Mouse (Mus musculus): ENCODE data around the gene Nudt8. TPM values are rescaled to one million over a fixed set of nuclear protein-coding genes. Genes with fewer than 3 reads are reported as not detected.
"Not testable (repeated sequence)": the region's sequence is repeated elsewhere in the genome, so short reads cannot be mapped to it uniquely, and the experiment has no call there.

Gene Nudt8
- total RNA-seq, 2 experiments from 2014 or later, result 8.5 to 10.3 TPM

DNA sequence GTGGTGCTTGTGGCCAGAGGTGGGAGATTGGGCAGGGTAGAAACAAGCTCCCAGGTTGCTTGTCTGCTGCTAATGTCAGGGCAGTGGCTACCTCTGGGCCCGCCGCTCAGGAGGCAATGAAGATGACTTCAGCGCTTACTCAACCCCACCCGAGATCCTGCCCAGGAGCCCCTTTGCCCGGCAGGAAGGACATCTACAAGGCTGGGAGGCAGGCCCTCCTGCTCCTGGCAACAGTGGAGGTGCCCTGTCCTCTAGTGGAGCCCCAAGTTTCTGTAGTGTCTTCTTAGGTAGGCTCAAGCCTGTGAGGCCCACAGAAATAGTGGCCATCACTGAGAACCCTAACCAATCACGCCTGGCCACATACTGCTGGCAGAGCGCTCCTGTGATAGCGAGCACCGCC, 4.7 kb downstream of the Nudt8 start:
- DNase-seq (ENCODE audit: low spot score in 2 of 2), result no peak
- intact Hi-C loops (cut with DNase I), result no loop called here

DNA sequence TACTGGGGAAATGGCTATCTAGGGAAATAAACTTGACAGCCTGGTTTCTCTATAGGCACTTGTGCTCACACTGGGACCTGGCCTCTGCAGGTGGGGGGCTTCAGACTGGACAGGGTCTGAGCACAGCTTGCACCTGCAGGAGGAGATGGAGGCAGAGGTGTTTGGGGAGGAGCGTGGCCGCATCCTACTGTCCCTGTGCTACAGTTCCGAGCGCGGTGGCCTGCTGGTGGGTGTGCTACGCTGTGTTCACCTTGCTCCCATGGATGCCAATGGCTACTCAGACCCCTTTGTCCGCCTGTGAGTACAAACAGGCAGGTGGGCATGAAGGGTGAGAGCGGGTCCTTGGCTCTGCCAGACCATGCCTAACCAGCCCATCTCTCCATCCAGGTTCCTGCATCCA, 5.6 kb downstream of the Nudt8 start:
- intact Hi-C loops (cut with DNase I), result no loop called here
- no peak for DNase-seq (ENCODE audit: low spot score in 2 of 2)

DNA sequence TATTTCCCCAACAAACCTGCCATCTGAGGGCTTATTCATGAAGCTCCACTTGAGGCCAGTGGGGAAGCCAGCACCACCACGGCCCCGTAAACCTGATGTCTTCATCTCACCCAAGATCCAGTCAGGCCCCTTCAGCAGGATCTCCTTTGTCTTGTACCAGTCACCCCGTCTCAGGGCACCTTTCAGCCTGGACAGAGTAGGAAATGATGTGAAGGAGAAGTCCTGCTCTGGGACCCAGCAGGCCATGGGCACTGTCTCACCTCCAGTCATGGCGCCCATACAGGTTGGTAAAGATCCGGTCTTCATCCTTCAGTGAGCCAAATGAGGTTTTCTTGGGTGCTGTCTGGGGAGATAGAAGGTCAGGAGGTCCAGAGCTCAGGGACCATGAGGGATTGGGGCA, 10.7 kb downstream of the Nudt8 start:
- DNase-seq (ENCODE audit: low spot score in 2 of 2), result no peak
- intact Hi-C loops (cut with DNase I), result no loop called here

DNA sequence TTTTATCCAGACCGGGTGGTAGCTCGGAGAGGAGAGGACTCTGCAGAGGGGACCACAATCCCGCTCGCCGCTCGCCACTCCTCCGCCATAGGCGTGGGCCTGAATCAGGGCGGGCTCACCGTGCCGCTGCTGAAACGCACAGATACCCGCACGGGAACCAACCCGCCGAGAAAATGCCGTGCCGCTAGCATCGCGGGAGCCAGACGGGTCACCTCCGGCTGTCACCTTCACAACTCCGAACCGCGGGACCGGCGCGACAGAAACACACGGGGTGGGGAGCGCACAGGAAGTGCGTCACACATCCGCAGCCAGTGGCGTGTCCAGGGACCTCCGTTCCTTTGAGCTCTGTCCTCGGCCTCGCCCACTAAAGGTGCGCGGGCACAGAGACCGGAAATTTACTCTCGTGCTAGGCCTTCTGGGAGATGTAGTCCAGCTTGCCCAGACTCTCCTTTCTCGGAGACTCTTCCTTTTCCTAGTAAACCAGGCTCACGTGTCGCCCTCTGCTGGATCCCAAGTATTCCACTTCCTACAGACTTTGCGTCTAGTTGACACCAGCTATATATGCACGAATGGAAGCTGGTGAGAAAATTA, 12.1 kb downstream of the Nudt8 start, which contains the start of gene Ndufv1:
TSS of gene Ndufv1 (minus strand) at position 375 of the 591 bp plus-strand sequence.
- intact Hi-C loops (cut with DNase I), result loop anchor here (1.0 kb wide), 1 partner anchor 66 kb away; no protein-coding TSS in a partner anchor

DNA sequence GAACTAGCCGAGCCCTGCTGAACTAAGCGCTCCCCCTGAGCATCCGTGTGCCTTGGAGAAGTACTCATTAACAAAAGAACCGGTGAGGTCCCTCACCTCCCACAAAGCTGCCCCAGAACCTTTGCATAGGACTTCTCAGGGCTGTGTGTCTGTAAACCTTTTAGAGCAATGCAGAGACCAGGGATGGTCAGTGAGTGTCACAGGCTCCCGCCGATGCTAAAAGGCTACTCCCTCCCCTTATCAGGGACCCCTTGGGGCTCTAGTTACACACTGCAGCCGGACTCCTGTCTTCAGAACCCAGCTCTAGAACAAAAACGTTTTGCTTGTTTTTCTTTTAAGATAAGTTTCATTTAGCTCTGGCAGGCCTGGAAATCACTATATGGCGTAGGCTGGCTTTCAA, 12.7 kb downstream of the Nudt8 start:
- intact Hi-C loops (cut with DNase I), result no loop called here
- DNase-seq (ENCODE audit: low spot score in 2 of 2), result no peak

More for the DNA sequence above, 12.1 kb downstream of the Nudt8 start, which contains the start of gene Ndufv1:
- DNase-seq (ENCODE audit: low spot score in 2 of 2), result peak; percentile 98 to 99

DNA sequence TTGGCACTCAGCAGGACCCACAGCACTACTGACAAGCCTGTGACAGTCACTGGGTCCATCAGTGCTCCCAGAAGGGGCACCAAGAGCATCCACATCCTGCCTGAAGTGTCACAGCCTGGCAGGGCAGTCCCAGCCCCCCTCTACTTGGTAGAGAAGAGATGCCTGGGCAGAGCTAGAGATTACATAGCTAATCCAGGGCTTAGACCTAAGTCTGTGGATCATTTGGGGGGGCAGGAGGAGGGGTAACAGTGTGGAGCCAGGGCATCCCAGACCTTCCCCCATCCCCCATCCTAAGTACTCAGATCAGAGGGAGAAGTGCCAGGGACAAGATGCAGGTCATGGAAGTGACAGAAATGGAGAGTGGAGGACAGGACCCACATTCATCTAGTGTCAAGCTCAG, 14.4 kb downstream of the Nudt8 start:
- no peak for DNase-seq (ENCODE audit: low spot score in 2 of 2)
- intact Hi-C loops (cut with DNase I), result loop anchor here (5.0 kb wide), 1 partner anchor 212 kb away; no protein-coding TSS in a partner anchor

DNA sequence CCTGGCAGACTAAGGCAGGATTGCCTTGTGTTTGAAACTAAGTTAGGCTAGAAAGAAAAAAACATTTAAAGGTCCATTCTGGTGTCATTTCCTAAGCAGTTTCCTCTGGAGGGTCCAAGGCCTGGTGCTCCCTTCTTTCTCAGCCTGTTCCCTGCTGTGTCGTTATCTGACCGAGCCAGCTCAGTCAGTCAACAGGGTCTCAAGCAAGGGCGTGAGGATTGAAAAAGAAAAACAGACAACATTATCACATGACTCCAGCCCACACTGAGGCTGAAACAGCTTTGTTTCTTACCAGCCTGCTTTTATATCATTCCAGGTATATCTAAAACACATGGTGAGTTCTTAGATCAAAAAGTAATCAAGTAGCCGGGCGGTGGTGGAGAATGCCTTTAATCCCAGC, 15.3 kb downstream of the Nudt8 start:
- intact Hi-C loops (cut with DNase I), result loop anchor here (5.0 kb wide), 1 partner anchor 212 kb away; no protein-coding TSS in a partner anchor
- DNase-seq (ENCODE audit: low spot score in 2 of 2), result no peak

DNA sequence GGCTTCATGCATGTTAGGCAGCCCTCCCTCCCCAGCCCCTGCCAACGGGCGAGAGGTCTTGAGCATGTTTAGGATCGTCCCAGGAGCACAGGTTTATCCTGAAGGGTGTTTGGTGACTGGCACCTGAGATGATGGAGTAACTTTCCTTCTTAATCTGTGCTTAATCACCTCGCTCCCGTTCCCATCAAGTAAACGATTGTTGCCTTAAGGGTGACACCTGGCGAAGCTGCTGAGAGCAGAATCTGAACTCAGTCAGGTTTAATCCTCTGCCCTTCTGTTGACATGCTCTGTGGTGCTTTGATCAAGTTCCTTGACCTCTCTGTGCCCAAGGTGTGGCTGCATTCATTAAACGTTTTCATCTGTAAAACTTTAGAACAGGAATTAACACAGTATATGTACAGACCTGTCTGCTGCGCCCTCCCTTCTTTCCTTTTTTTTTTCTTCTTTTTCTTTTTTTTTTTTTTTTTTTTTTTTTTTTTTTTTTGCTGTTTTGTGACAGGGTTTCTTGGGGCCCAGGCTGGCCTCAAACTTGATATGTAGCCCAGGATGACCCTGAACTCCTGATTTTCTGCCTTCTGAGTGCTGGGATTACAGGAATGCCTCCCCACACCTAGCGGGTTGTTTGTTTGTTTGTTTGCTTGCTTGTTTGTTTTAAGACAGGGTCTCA, 17.7 kb downstream of the Nudt8 start:
- intact Hi-C loops (cut with DNase I), result loop anchor here (5.0 kb wide), 1 partner anchor 209 kb away; no protein-coding TSS in a partner anchor

DNA sequence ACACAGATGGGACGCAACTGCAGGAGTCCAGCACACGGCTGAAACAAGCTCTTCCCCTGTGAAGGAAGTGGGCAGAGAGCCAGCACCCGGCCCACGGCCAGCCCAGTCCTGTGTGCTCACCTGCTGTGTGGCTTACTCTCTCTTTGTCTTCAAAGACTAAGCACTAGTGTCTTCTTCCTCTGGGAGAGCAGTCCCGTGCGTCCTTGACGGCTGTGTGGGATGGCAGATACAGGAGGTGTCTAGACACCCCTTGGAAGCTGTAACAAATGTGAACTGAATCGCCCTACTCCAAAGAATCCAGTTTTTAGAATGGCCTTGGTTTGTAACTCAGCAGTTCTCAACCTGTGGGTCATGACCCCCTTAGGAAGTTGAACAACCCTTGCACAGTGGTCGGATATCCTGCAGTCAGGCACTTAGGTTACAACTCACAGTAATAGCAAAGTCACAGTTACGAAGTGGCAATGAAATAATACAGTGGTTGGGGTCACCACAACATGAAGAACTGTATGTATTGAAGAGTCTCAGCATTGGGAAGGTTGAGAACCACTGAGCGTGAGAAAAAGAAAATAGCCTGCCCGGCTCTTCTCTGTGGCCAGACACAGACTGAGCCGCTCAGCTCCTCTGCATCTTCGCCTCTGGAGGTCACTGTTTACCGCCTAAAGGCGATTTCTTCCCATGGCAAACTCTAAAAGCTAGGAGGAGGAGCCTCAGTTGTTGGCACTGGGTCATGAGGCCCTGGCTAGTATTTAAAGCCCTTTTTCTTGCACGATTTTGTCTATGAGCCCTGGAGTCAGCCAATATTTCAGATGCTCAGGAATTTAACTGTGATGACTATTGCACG, 18.6 kb downstream of the Nudt8 start:
- intact Hi-C loops (cut with DNase I), result loop anchor here (1.0 to 5.0 kb wide), 2 partner anchors 28 to 208 kb away; no protein-coding TSS in a partner anchor
- DNase-seq (ENCODE audit: low spot score in 2 of 2), result peak; percentile 83 to 87

More for the DNA sequence above, 17.7 kb downstream of the Nudt8 start:
- DNase-seq (ENCODE audit: low spot score in 2 of 2), result no peak

DNA sequence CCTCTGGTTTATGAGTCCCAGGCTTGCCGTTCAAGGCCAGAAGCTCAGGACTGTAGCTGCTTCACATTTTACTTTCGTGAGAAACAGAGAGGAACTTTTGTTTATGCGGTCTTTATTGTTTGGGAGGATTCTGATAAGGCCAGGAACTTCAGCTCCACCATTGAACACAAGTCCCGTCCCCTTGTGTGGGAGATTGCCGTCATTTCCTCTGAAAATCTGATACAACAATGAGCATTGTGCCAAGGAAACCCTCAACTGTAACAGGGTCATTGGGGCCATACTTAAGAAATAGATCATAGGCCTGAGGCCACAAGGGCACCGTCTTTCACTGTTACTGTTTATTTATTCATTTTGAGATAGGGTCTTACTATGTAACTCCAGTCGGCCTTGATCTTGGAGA, 22.8 kb downstream of the Nudt8 start:
- no peak for DNase-seq (ENCODE audit: low spot score in 2 of 2)
- intact Hi-C loops (cut with DNase I), result no loop called here

DNA sequence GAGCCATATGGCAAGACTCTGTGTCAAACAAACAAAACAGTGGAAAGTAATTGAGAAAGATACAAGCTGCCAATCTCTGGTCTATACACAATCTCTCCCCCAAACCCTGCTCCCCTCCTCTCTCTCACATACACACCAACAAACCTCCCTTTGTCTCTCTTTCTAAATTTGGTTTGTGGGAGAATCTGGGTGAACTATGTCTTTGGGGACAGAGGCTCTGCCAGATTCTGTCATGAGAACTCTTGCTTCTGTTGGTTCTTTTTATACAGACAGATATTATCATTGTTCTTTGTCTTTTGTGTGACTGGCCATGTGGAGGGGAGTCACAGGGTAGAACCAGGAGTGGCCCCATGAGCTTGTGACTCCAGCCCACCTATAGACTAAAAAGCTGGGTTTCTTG, 27.2 kb downstream of the Nudt8 start:
- intact Hi-C loops (cut with DNase I), result no loop called here
- DNase-seq (ENCODE audit: low spot score in 2 of 2), result no peak

DNA sequence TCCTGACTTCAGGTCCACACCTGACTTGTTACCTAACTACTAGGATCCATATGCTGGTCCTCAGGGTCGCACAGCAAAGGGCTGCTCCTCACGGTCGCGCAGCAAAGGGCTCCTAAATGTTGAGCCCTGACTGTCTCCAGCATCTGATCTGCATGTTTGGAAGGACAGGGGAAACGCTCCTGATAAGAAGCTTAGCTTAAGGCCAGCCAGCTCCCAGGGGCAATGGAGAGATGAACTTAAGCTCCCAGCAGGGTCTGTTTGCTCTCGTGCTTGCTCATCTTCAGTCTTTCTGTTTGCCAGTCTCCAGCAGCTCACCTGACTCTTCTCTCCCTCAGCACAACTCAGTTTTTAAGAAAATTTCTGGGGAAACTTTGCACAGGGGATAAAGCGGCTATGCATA, 32.3 kb downstream of the Nudt8 start:
- intact Hi-C loops (cut with DNase I), result no loop called here
- no peak for DNase-seq (ENCODE audit: low spot score in 2 of 2)

DNA sequence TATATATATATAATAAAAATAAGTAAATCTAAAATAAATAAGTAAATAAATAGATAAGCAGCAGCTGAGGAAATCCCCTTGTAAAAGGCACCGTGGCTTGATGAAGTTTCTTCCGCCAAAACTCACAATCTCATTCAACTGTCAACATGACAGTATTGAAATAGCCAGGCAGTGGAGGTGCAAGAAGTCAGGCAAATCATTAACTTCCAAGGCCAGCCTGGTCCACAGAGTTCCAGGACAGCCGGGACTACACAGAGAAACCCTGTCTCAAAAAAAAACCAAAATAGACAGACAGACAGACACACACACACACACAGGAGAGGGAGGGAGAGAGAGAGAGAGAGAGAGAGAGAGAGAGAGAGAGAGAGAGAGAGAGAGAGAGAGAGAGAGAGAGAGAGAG, 32.9 kb downstream of the Nudt8 start:
- intact Hi-C loops (cut with DNase I), result no loop called here
- no peak for DNase-seq (ENCODE audit: low spot score in 2 of 2)

DNA sequence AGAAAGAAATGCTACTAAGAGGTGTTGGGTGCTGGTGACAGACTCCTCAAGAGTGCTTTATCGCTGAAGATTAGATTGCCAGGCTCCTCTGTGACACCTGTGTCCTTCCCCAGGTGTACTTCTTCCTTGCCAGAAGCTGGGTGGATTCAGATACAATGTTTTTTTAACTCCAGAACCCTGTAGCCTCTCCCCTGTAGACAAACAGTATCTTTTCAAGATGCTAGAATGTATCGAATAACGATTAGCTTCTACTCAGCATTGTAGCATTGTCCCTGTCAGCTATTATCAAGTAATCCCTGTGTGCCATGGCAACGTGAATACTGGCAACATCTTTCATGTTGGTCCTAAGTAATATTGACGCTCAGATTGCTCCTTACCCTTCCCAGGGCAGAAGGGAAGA, 33.4 kb downstream of the Nudt8 start:
- intact Hi-C loops (cut with DNase I), result no loop called here
- DNase-seq (ENCODE audit: low spot score in 2 of 2), result no peak

DNA sequence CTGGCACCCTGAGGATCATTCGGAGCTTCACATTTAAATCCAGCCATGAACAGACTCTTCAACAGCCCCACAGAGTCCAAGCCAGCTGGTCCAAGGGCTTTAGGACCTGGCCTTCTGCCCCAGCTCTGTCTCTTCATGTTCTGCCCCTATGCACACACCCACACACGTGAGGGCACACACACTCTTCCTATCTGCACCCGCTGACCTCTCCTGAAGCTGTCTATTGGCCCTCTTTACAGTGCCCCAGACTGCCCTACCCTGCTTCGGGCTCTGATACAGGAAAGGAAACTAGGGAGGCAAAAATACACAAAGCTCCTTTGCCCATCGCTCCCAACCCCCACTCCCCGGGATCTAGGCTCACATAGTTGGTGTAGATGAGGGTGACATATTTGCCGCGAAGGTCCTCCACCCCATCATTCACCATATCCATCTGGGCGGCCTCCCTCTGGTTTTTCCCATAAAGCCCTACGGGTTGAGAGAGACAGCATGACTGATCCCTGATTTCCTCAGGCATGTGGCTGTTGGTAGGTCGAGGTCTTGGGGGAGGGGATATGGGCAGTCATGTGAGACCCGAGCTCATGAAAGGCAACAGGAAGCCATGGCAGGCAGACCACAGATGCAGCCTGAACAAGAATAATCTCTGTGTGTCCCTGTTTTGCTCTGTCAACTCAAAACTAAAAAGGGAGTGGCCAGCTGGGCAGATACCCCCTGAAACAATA, 36.1 kb downstream of the Nudt8 start:
- intact Hi-C loops (cut with DNase I), result no loop called here
- no peak for DNase-seq (ENCODE audit: low spot score in 2 of 2)

DNA sequence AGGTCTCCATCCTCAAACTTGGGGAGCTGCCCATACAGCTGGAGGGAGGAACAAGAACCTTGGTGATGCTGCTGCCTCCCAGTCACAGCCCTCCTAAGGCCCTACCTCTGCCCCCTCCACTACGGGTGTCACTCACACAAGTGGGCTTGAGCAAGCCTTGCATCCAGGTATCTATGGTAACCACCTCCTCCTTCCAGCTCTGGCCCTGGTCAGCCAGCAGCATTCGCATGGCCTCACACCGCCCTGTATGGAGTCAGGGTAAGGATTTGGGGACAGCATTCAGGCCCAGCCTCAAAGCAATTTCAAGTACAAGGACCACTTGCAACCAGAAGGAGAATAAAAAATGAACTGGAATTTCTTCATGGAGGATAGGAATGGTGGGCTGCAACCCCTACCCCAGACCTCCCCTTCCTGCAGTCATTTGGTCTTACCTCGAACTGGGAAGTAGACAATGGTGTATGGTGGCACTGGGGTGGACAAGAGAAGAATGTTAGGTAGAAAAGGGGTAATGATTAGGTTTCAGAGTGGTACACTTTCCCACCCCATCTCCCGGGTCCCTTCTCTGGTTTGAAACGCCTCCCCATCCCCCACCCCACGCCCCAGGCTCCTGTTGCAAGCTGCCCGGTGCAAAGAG, 36.9 kb downstream of the Nudt8 start:
- DNase-seq (ENCODE audit: low spot score in 2 of 2); intact Hi-C loops (cut with DNase I): not testable (repeated sequence)

DNA sequence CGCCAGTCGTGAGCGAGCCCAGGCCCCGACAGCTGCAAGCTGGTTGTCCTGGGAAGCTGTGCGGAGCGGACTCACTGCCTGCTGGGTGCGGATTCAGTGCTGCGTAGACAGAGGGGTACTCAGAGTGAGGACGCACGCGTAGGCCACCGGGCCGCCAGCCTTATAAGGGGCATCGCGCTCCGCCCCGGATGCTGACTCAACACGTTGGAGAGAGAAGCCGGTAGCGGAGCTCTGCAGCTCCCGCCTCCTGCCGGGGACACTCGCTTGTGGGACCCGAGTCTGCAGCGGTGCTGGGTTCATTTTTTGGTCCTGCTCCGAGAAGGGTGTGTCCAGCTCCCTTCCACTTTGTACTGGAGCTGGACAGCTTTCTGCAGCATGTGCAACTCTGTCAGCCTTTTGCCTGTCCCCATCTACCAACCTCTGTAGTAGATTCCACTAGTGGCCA, 37.4 kb downstream of the Nudt8 start, which contains the start of gene Gstp1:
TSS of gene Gstp1 (minus strand) at position 198 of the 445 bp plus-strand sequence.
- DNase-seq (ENCODE audit: low spot score in 2 of 2), result peak; percentile 80 to 87
- intact Hi-C loops (cut with DNase I), result no loop called here

DNA sequence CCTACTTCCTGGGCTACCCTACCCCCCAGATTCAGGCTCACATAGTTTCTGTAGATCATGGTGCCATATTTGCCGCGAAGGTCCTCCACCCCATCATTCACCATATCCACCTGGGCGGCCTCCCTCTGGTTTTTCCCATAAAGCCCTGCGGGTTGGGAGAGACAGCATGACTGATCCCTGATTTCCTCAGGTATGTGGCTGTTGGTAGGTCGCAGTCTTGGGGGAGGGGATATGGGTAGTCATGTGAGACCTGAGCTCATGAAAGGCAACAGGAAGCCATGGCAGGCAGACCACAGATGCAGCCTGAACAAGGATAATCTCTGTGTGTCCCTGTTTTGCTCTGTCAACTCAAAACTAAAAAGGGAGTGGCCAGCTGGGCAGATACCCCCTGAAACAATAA, 40.6 kb downstream of the Nudt8 start:
- intact Hi-C loops (cut with DNase I); DNase-seq (ENCODE audit: low spot score in 2 of 2): not testable (repeated sequence)

DNA sequence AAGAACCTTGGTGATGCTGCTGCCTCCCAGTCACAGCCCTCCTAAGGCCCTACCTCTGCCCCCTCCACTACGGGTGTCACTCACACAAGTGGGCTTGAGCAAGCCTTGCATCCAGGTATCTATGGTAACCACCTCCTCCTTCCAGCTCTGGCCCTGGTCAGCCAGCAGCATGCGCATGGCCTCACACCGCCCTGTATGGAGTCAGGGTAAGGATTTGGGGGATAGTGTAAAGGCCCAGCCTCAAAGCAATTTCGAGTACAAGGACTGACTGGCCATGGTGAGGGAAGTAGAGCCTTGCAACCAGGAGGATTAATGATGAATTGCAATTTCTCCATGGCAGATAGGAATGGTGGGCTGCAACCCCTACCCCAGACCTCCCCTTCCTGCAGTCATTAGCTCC, 41.1 kb downstream of the Nudt8 start:
- DNase-seq (ENCODE audit: low spot score in 2 of 2); intact Hi-C loops (cut with DNase I): not testable (repeated sequence)

All from left cerebral cortex, postnatal 14 days (tissue).